Mouse (Mus musculus) ovary, adult 18-20 months (tissue): ENCODE measurements at regions not wholly inside any gene's neighbourhood (a gene's known extent, or its start where the extent isn't known, plus 50 kb on each side); places are given as distances from the start of the nearest gene placed in this dataset.

Experiments used
- DNase-seq: peaks from one replicate; pipeline ENCODE4 v3.0.0; 2022; ENCODE audit warnings: low spot score, mixed read lengths

GRCm38 (mm10) chr3:29890764-29891163, 657.0 kb downstream of the Mecom start:
- no peak for DNase-seq

GRCm38 (mm10) chr3:29890286-29890685, 657.5 kb downstream of the Mecom start:
- DNase-seq, result no peak

GRCm38 (mm10) chr3:29889638-29890037, 658.2 kb downstream of the Mecom start:
- DNase-seq, result no peak

- no peak for DNase-seq
Measured at GRCm38 (mm10) chr3:29879966-29880365, 667.8 kb downstream of the Mecom start.

DNA sequence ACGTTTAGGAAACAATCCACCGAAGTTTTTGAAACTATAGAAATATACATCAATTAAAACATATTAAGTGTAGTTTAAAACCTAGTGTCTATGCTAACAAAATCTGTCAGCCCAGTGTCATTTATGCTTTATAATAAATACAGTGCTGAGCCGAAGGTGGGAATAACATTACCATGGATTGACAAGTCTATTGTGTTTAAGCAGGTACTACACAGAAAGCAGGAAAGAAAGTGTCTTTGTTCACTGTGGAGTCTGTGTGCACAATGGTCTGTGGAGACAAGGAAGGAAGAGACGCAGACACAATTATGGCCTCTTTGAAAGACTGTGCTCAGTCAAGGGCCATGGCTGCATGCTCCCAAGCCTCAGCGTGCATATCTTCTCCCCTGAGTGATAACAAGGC, 672.0 kb downstream of the Mecom start:
- DNase-seq, result no peak

DNA sequence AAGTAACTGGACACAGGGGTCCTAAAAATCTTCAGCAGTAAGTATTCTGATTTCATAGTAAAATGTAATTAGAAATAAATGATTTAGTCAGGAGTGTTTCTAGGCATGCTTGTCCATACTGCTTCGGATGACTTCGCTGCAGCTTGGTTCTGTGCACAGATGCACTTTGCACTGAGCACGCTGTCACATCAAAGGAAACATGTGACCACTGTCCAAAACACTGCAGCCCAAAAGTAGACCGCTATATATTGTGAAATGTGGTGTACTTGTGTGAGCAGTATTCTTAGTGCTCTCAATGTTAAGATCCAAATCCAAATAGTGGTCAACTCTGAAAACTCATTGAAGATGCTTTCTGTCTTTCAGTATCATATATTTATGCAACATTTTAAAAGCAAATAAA, 685.4 kb downstream of the Mecom start:
- DNase-seq, result no peak

DNA sequence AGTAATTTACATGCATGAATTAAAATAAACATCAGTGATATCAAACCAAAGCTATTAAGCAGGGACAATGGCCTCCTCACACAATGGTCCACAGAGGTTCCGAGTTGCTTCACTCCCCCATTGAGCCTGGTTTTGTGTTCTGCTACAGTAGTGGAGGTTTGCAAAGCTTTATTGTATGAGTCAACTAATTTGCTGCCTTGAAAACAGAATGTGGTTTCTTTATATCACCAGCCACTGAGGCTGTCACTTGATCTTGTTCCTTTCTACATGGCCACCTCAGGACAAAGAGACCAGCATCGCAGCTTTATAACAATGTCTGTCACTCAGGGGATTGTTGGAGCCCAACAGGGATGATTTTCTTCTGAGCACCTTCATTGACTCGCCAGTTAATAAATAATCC, 695.3 kb downstream of the Mecom start:
- no peak for DNase-seq

DNA sequence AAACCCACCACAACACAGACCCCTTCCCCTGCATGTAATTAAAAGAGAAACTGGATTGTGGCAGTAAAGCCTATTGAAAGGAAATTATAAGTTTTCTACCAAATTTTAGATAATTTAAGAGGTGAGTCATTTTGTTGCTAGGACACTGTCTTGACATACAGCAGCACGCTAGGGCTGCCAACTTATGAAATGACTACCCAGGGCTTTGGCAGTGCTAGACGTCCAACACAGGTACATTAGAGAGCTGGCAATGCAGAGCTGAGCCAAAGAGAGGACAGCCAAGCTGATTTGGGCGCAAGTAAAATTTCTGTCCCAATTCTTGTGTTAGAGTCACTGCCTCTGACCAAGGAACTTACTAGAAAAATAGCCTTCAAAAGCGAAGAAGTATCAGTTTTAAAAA, 712.4 kb downstream of the Mecom start:
- no peak for DNase-seq

DNA sequence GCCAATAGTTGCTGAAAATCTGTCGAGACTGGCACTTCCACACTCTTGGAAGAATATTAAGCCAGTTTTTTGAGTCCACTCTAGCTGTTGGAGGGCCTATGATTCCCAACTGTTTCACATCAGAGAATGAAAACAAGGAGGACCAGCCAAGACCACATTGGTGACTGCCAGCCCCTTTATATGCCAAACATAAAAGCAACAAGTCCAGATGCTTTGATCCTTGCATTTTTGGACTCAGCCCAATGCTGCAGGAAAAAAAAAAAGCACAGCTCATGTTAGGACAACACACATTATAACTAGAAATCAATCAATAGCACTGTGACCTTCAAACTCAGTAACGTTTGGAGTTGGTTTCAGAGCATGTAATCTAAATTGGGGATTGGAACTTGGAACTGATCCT, 712.9 kb downstream of the Mecom start:
- DNase-seq, result no peak

- no peak for DNase-seq
Measured at GRCm38 (mm10) chr3:29831346-29831745, 716.5 kb downstream of the Mecom start.

GRCm38 (mm10) chr3:29822622-29823370, 725.0 kb downstream of the Mecom start:
- no peak for DNase-seq

GRCm38 (mm10) chr3:29816964-29817363, 730.8 kb downstream of the Mecom start:
- no peak for DNase-seq

DNA sequence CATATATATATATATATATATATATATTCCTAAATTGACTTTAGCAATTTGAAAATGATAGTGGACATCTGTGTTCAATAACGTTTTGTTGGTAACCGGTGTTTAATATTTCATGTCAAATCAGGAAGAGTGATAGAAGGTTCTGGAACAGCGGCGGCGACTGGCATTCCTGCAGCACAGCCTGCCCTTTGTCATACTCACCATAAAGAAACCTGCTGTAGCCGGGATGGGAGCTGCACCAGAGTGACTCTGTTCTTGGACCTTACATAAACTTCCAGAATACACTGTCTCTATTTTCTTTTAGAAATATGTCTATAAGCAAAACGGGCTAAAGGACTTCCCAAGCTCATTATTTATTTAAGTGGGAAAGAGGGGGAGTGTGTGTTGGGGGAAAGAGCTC, 731.5 kb downstream of the Egfem1 start:
- no peak for DNase-seq

- DNase-seq, result no peak
Measured at GRCm38 (mm10) chr3:29812480-29813240, 730.8 kb downstream of the Egfem1 start.

DNA sequence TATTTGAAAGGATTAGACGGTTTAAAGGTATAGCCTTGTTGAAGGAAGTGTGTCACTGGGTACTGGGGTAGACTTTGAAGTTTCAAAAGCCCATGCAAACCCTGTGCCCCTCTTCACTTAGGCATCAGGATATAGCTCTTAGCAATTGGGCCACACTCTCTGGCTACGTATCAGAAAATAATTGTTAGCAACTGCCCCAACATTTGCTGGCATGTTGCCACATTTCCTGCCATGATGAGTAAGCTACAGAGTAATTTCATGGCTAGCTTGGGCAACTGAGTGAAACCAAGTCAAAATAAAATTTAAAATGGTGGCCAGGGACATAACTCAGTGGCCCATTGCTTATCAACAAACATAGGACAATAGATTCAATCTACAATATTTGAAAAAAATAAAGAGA, 724.2 kb downstream of the Egfem1 start:
- DNase-seq, result no peak

DNA sequence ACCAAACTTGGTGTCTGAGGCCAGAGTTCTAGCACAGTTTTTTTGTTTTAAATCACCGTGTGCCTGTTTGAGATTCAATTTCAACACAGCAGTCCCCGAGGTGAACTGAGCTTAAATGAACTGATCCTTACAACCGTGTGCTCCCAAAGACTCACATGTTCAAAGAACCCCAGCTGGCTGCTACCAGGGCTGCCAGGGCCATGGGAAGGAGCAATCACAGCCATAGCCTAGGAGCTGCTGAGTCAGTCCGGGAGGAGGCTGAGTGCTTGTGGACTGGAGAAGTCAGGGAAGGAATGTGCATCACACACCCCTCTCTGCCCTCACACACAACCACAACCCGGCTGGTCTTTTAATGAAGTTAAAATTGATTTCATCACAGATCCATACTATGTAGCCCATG, 721.6 kb downstream of the Egfem1 start:
- no peak for DNase-seq

GRCm38 (mm10) chr3:29801081-29801480, 719.3 kb downstream of the Egfem1 start:
- no peak for DNase-seq

- DNase-seq, result no peak
Measured at GRCm38 (mm10) chr3:29774365-29774764, 692.5 kb downstream of the Egfem1 start.

DNA sequence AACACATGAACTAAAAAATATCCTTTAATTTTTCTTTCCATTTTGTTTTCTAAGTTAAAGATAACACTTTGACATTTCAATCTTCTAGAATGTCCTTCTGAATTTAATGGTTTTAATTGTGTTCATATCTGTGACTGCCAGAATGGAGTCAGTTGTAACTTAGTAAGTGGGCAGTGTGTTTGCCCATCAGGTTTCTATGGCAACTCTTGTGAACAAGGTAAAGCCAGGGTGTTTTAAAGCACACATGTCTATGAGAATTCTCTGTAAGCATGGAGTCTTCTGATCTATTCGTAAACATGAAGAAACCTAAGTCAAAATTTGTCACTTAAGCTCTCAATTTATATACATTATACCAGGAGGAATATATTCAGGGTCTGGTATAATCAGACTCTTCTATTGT, 689.4 kb downstream of the Egfem1 start:
- no peak for DNase-seq

DNA sequence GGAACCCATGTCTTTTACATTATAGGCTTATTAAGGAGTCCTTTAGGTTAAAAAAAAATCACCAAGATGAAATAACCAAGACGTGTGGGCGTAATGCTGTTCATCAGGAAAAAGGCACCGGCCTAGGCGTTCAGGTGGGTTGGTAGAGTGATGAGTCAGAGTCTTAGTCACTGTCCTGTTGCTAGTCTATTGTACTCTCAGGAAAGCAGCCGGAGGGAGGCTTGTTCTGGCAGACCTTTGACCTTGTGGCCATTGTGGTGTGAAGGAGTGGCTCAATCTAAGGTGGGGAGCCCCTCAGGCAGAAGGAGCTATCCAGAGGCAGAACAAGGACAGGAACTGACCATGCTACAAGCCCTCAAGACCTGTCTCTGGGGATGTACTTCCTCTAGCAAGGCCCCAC, 686.8 kb downstream of the Egfem1 start:
- DNase-seq, result no peak

GRCm38 (mm10) chr3:29764021-29764420, 682.2 kb downstream of the Egfem1 start:
- DNase-seq, result no peak

DNA sequence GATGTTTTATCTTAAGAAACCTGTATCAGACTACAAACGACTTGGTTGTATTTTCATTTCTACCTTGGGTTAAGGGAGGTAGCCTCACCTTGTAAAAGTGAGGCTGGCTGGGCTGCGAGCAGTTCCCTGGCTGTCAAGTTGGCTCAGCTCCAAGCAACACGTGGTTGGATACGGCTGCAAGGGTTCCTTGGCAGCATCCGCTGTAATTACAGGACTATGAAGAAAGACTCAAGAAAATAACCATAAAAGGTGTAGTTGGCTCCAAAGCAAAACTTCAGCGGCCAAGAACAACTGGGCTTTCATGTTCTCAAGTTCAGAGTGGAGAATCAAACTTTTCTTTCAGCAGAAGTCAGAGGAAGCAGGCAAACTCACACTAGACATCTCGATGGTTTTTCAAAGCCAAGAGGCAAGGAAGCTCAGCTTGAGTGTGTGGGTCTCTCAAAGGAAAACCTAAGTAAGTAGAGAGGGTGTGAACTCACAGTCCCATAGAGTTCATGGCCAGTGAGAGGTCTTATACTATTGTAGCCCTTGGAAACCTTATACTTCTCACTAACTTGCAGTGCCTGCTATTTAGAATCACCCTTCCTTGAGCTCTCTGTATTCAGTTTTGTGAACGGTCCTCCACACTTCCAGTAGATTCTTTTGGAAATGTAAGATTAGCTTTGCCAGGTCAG, 676.1 kb downstream of the Egfem1 start:
- DNase-seq, result peak; percentile 11
